Mouse (Mus musculus) thymus, adult 2 months (tissue): ENCODE results near the gene Arhgdia.

Experiments used
- CTCF ChIP-seq: fragments of 200-500 bp; IDR thresholded peaks from 2 replicates; pipeline ENCODE4 v1.5.1; 2012; ENCODE audit warnings: mild to moderate bottlenecking, control low read depth, low read length, moderate library complexity, borderline replicate concordance; ENCODE audit not compliant: control insufficient read depth, poor library complexity, insufficient read depth; ENCODE audit errors: extremely low read depth
- POLR2A ChIP-seq: fragments of 200-500 bp; IDR thresholded peaks from 2 replicates; pipeline ENCODE4 v1.6.1; 2012; ENCODE audit warnings: mild to moderate bottlenecking, low read length, control low read depth, moderate library complexity; ENCODE audit not compliant: control insufficient read depth, poor library complexity, insufficient read depth; ENCODE audit errors: extremely low read depth

- TF ChIP-seq CTCF (no peak), POLR2A (no peak)
These were observed 45.6 kb downstream of the Arhgdia start for GRCm38 (mm10) chr11:120535804-120536203.
